Mouse (Mus musculus): ENCODE measurements around the gene Mbd5.

Gene Mbd5

DNA sequence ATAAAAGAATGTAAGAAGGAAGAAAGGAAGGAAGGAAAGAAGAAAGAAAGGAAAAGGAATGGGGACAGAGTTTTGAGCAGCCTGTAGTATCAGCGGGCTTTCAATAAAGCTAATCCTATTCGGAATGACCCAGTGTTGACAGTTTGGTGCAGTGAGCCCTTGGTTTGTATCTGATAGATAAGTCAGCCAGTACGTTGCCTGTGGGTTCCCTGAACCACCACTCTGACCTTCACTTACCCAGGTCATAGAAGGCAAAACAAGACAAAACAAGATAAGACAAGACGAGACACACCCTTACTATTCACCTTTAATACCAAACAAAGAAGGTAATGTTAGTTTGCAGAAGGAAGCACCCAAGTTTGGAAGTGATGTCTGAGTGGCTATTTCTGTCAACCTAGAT, 401.5 kb downstream of the Mbd5 start:
- no peak for DNase-seq

- DNase-seq, result no peak
Measured at GRCm38 (mm10) chr2:49354066-49354465, 404.8 kb downstream of the Mbd5 start.

- no peak for DNase-seq
Measured at GRCm38 (mm10) chr2:49355867-49356266, 406.6 kb downstream of the Mbd5 start.

GRCm38 (mm10) chr2:49358128-49358814, 409.0 kb downstream of the Mbd5 start:
- no peak for DNase-seq

DNA sequence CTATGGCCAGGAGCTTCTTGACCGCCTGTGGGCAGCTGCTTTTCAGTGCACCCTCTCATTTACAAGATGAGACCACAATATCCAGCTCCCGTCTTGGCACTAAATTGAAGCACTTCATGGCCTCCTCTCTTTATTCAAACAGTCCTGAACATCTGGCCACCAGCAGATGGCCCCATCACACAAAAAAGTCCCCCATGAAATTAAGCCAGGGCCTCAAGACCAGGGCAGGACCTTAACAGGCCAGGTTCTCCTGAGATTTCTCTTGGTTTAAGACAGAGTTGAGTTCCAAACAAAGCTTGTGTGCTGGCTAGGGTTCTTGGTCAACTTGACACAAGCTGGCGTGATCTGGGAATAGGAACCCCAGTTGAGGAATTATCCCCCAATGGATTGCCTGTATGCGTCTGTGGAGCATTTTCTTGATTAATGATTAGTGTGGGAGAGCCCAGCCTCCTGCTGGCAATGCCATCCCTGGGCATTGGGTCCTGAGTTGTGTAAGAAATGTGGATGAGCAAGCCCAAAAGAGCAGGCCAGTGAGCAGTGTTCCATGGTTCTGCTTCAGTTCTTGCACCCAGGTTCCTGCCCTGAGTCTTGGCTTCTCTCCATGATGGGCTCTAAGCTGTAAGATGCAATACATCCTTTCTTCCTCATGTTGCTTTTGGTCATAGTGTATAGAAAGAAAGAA, 409.7 kb downstream of the Mbd5 start:
- DNase-seq, result peak; percentile 14

- DNase-seq, result no peak
Measured at GRCm38 (mm10) chr2:49359706-49360105, 410.4 kb downstream of the Mbd5 start.

GRCm38 (mm10) chr2:49364546-49364945, 415.2 kb downstream of the Mbd5 start:
- no peak for DNase-seq

DNA sequence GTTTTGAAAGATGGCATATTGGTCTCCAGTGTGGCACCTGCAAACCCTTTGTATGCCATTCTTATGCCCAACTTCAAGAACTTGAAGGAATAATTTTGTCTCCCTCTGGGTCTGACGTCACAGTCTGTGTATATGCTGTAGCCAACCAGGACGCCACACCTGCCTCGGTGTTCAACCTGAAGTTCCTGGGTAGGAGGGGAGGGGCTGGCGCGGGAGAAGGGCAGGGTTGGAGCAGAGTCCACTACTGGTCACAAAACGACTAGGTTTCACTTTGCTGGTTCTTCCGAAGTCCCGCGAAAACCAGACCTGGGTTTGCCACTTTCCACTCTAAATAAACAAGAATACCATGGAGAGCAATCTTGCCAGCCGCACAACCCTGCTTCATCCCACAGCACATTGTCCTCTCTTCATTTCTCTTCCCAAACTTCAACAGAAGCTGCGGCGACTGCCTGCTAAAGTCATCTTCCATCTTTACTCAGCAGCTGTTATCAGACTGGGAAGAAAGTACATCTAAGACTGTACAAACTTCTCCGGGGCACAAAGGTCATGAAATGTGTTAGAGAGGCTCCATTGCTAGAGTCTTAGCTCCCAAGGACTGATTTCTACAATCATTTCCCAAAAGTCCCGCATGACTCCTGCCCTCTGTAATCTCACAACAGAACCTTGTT, 417.7 kb downstream of the Mbd5 start:
- no peak for DNase-seq

GRCm38 (mm10) chr2:49367546-49367917, 418.2 kb downstream of the Mbd5 start:
- no peak for DNase-seq

- DNase-seq, result no peak
Measured at GRCm38 (mm10) chr2:49371632-49372031, 422.3 kb downstream of the Mbd5 start.

DNA sequence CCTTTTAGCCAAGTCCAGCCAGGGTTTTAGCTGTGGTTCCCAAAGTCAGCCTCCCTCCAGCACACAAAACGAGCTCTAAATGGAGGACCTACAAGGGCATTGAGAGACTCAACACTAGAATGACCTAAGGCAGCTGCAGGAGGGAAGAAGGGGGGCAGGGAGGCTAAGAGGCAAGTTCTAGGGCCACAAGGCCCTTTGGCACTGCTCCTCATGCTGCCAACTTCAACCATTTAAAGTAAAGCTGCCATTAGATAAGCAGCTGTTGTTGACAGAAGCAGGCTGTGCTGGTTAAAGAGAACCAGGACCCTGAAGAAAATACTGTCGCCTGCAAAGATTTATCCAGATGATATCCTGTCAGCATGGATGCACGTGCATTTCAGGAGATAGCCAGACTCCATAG, 423.3 kb downstream of the Mbd5 start:
- DNase-seq, result no peak

All from cerebellum, adult 8-10 months (tissue).